Mouse (Mus musculus) left cerebral cortex, postnatal 36 days (tissue): ENCODE measurements around the gene Fbxl17. TPM values are rescaled to one million over a fixed set of nuclear protein-coding genes. Genes with fewer than 3 reads are reported as not detected.

ENCODE experiments used
- DNase-seq, 2 experiments: peaks; one replicate each; pipeline ENCODE4 v3.0.0; 2021 to 2022; ENCODE audit warnings: low spot score in 2 of 2, mixed read lengths in 1 of 2
- intact Hi-C: fragments of 180-260 bp; cut with DNase I; formaldehyde crosslinking; loops from one replicate; pipeline ENCODE4 v1.15.1; 2025
- total RNA-seq, 2 experiments: library from RNA; stranded (reverse); gene quantifications; 2 replicates each; pipeline ENCODE4 v1.2.3; 2021

The Fbxl17 gene
- total RNA-seq = 10 to 100 TPM; 61.9 to 65.9 TPM

DNA sequence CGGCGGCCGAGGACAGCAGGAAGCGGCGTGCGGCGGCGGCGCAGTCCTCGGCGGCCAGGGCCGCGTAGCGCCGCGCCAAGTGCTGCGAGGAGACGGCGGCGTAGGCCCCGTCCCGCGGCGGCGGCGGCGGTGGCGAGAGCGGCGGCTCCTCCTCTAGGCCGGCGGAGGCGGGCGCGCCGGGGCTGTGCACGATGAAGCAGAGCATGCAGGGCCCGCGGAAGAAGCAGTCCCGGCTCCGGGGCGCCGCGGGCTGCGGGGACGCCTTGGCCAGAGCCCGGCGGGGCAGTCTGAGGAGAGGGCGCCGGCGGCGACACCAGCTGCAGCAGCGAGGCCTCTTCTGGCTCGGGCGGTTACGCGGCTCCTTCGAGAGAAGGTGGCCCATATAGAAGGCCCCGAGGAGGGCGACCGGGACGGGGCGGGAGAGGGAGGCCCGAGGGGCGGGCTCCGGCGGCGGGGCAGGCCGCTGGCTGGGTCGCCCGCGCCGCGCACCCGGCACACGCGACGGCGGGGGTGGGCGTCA is at the start of gene Fbxl17:
Fbxl17 (minus strand) TSS at position 382 of the 520 bp plus-strand sequence.
- peak; percentile 72 to 84 for DNase-seq
- intact Hi-C loops = no loop called here

GRCm38 (mm10) chr17:63547465-63547864 is 47.6 kb upstream of the Fbxl17 start:
- DNase-seq = no peak
- intact Hi-C loops = no loop called here

- intact Hi-C loops = no loop called here
- DNase-seq = no peak
Measured at GRCm38 (mm10) chr17:63534576-63535265, 34.9 kb upstream of the Fbxl17 start.

GRCm38 (mm10) chr17:63533074-63533836 is 33.4 kb upstream of the Fbxl17 start:
- no peak for DNase-seq
- intact Hi-C loops = no loop called here

GRCm38 (mm10) chr17:63529476-63529875 is 29.7 kb upstream of the Fbxl17 start:
- intact Hi-C loops = no loop called here
- DNase-seq = no peak

DNA sequence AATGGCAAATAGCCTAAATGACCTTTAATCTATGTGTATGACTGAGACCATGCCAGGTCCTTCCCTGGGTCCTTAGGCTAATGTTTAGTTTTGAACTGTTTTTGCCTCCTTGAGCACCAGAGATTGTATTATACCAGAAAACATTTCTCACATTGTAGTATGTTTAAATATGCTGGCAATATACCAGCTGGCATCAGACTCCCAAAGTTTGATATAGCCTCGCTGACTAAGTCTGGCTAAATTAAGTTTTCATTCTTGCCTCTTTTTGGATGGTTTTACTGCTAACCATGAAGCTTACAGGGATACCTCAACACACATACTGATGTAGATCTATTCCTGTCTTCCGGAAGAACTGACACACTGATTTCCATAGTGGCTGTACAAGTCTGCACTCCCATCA is 20.9 kb upstream of the Fbxl17 start:
- DNase-seq = no peak

DNA sequence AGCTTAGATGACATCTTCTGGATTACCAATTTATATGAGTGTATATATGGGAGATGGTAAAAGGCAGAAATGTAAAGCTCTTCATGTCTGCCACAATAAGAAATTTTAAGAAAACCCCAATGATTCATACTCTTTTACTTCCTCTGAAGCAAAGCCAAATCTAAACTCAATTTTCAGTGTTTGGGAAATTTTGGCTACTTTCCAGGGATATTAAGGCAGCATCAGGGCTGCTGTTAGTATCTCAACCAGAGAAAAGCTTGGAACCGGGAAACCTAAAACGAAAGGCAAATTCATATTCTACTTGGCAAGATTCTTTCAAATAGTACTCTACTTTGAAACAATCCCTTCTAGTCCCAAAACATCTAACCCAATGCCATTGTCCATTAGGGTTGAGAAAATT is 10.6 kb upstream of the Fbxl17 start:
- no peak for DNase-seq
- intact Hi-C loops = no loop called here

More for the DNA sequence above, 20.9 kb upstream of the Fbxl17 start:
- intact Hi-C loops = no loop called here

DNA sequence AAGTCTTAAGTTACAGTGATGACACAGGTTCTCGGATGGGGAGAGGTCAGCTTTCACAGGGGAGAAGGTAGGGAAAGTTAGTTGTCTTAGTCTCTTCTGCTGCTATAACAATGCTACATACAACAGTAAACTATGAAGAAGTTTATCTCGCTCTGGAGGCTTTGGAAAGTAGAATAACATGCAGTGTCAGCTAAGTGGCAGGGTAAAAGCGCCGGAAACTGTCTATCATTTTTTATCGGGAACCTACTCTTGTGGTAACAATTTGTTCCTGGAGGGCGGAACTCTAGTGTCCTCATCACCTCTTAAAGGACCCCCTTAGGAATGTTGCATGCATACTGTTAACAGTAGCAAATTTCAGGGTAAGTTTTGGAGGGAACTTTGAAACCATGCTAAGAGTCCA is 1.3 kb upstream of the Fbxl17 start:
- intact Hi-C loops = no loop called here
- DNase-seq = no peak

- peak; percentile 85 to 86 for DNase-seq
- intact Hi-C loops = no loop called here
Measured at GRCm38 (mm10) chr17:63500156-63500834, 478 bp upstream of the Fbxl17 start.

GRCm38 (mm10) chr17:63498717-63499635 is 841 bp downstream of the Fbxl17 start:
- intact Hi-C loops = no loop called here
- DNase-seq = peak; percentile 33 to 51

DNA sequence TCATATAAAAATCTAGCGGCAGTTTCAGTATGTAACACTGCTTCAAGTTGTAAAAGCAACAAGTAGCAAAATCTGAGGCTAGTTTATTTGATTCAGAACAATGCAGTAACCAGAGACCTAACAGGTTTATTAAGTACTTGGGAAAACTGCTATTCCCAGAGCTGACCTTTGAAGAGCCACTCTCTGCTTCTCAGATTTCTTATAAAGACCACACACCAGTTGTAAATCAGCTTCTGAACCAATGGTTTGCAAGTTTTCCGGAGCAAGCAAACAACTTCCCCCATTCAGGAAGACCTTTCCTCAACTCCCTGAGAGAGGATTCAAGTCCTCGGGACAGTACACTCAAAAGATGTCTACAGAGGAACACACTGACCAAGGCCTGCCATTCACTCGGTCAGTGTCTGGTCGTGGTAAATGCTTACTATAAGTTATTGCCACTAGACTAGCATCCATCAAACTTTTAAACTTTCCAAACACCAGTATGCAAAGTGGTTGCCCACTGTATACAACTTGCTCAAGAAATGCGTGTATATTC is 1.6 kb downstream of the Fbxl17 start:
- intact Hi-C loops = no loop called here
- no peak for DNase-seq

- intact Hi-C loops = no loop called here
- DNase-seq = no peak
Measured at GRCm38 (mm10) chr17:63497206-63497731, 2.5 kb downstream of the Fbxl17 start.

- intact Hi-C loops = no loop called here
- DNase-seq = no peak
Measured at GRCm38 (mm10) chr17:63496153-63496552, 3.7 kb downstream of the Fbxl17 start.

DNA sequence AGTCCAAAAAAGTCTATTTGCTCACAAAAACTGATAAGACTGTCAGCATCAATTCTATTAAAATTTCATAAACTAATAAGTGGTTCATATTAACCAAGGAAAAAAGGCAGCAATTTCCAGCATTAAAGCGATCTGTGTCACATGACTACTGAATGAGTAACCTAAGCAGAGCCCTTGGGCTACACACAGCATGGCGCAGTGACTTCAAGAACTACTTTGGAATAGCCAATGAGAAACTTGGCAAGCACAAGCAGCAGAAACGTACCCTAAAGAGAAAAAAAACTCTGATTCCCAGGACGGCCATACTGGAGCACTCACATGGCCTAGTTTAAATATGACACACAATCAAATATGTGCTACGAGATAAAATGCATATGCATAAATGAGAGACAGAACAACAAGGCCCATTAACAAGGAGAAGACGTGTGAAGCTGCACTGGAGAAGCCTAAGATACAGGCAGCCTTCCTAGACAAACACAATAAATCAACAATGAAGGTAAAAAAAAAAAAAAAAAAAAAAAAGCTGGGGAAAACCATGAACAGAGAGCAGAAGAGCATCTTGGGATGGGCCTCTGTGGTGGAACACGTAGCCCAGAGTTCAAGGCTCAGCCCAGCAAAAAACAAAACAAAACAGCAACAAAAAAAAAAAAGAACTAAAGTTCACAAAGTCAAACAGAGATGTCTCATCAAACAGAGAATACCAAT is 5.8 kb downstream of the Fbxl17 start:
- no peak for DNase-seq
- intact Hi-C loops = no loop called here

DNA sequence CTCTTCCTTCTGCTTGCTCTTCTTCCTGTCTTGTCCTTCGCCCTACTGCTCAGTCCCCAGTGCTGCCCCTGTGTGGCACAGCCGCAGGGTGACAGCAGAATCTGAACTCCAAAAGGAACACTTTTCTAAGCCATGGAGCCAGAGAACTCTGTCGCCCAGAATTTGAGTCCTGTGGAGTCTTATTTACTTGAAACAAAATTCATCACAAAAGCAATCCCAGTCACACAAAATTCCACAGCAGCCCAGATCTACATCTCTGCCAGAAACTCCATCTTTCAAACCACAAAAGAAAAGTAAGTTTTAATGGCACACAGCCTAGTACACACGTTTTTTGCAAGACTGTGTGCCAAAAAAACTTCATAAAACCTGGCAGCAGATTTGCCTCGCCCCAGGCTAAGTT is 6.5 kb downstream of the Fbxl17 start:
- no peak for DNase-seq
- intact Hi-C loops = no loop called here

DNA sequence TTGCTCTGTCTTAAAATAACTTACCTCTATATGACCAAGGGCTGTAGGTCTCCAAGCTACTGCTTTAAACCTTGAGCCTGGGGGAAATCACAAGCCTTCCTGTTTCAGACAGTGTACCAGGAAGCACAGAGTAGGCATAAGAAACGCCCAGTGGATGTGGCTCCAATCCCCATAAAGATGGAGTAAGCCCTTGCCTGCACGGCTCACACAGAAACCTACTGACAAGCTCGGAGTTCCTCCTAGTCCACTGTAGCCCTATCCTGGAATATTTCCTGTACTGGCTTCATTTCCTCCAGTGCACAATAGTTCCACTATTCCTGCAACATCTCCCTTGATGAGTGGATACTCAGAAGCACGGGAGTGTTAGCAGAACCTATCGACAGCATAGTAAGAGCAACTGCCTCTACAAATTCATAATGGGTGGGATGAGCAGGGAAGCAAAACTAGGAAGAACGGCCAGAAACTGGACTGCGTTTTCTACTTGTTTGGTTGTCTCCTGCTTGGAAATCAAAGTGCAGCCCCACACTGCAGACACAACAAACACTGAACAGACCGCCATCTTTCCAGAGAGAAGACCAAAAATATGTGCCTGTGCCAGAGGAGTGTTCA is 7.0 kb downstream of the Fbxl17 start:
- DNase-seq = no peak
- intact Hi-C loops = no loop called here

DNA sequence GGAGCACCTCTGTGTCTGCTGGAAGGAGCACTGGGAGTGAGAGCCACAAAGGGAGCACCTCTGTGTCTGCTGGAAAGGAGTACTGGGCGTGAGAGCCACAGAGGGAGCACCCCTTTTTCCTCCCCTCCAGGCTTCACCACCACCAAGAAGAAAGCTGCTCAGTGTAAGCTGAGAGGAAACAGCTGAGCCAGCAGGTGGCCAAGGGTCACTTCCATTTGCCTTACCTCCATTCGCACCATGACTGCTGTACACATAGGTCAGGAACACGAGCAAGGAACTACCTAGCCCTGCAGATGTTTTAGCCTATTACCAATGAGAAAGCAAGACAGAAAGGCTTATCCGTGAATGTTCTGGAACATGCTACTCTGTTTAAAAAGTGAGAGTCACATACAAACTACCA is 10.3 kb downstream of the Fbxl17 start:
- DNase-seq = no peak
- intact Hi-C loops = no loop called here

- intact Hi-C loops = loop anchor here (2.0 to 5.0 kb wide), 2 partner anchors 36 to 143 kb away; no protein-coding TSS in a partner anchor
- DNase-seq = peak; percentile 53 to 62
Measured at GRCm38 (mm10) chr17:63467866-63468265, 32.0 kb downstream of the Fbxl17 start.
